Mouse (Mus musculus): ENCODE measurements at regions not wholly inside any gene's neighbourhood (a gene's known extent, or its start where the extent isn't known, plus 50 kb on each side); places are given as distances from the start of the nearest gene placed in this dataset.

DNA sequence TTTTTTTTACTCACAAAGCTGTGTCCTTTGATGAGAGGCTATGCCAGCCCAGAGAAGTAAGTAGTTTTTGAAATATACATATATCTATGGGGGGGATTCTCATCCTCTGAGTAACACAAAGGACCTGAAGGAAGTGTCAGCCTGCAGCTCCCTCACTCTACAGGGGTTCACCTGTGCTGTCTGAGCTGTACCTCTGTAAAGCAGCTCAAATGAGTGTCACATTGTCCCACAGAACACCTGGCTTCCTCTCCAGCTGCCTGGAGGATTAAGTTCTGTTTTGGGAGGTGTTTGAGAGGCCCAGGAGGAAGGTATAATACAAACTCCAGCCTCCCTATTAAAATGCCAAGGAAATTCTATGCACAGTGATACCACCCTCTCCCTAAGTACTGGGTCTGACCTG is 83.3 kb upstream of the Tbc1d5 start:
- no peak for DNase-seq (ENCODE audit: low spot score)

DNA sequence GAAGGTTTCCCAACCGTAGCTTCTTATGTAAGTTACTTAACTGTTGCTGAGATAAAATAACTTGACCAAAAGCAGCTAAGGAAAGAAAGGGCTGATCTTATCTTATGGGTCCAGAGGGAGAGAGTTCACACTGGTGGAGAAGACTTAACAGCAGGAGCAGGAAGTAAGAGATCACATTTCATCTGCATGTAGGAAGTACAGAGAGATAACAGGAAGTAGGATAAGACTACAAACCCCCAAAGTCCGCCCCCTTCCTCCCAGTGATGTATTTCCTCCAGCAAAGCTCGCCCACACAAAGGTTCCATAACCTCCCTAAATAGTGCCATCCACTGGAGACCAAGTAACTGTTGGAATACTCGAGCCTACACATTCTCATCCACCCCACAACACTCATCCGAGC is 79.2 kb upstream of the Tbc1d5 start:
- DNase-seq (ENCODE audit: low spot score): no peak

DNA sequence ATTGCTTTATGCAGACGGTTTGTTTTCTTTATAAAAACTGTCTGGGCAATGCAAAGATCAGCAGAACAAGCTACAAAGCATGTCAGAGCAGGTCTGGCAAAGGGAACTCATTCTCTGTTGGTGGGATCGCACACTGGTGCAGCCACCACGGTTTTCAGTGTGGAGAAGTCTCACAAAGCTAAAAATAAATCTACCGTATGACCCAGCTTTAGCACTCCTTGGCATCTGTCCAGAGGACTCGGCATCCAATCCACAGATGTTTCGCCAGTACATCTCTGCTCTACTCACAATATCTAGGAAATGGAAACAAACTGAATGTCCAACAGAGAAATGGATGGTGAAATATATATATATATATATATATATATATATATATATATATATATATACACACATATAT is 69.4 kb upstream of the Tbc1d5 start:
- DNase-seq (ENCODE audit: low spot score): no peak

DNA sequence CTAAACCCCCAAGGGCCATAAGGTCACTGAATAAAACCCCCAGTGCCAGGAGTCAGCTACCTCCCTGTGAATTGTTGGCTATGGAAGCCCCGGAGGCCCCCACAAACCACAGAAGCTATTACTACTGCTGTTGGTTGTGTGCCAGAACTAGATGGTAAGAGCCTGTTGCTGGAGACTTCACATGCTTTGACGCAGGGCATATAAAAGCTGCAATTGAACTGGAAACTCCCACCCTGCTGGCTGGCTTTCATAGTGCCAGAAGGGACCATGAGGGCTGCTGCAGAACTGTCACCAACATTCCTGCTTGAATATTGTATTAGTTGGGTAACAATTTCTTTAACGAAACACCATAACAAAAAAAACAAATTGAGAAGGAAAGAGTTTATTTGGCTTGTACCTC is 66.9 kb upstream of the Tbc1d5 start:
- no peak for DNase-seq (ENCODE audit: low spot score)

DNA sequence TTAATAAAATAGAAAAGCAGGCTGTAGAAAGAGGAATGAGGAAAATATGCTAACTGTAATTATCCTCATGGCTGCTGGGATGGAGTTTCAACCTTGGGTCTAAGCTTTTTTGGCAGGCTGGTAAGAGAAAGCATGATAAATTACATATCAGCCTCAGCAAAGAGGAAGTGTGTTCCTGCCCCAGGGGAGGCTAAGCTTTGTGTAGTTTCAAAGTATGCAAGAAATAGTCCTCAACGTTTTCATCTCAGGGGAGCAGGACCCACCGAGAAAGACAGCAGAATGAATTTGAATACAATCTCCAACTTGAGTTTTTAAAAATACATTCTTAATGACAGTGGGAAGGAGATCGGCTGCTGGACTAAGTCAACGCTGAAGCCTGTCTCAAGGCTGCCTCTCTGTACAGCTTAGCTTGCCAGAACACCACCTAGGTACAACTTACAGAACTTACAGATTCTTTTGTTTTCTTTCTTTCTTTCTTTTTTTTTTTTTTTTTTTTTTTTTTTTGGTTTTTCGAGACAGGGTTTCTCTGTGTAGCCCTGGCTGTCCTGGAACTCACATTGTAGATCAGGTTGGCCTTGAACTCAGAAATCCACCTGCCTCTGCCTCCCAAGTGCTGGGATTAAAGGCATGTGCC is 61.3 kb upstream of the Tbc1d5 start:
- DNase-seq (ENCODE audit: low spot score): no peak

DNA sequence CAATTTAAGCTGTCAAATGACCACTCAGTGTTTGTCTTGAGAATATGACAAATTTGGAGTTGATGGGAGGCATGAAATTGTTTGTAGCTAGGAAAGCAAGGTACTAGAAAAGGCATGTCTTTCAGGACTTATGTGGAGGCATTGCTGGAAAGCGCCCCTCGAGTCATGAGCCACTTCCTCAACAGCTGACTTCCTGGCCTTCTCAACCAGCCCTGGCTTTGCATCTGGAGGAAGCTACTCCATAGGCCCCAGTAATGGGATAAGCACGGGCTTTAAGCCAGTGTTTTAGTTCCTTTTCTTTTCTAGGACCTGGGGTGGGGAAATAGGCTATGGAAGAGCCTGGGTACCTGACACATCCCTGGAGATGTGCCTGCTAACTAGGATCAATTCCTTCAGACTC is 60.3 kb upstream of the Tbc1d5 start:
- DNase-seq (ENCODE audit: low spot score): no peak
